Mouse (Mus musculus) retina, postnatal 1 day (tissue): Measurements from ENCODE around the gene Gm5460.

Experiments
- DNase-seq: peaks from one replicate; pipeline ENCODE4 v3.0.0-alpha.2; 2012

Gm5460 gene

GRCm38 (mm10) chr14:34077222-34077621, 60.7 kb downstream of the Gm5460 start:
- no peak for DNase-seq

- no peak for DNase-seq
These were observed 61.7 kb downstream of the Gm5460 start for GRCm38 (mm10) chr14:34078293-34078692.

- DNase-seq = peak; percentile 87
These were observed 63.9 kb downstream of the Gm5460 start for GRCm38 (mm10) chr14:34080321-34080997.

- no peak for DNase-seq
These were observed 69.2 kb downstream of the Gm5460 start, which contains the start of gene Anxa8 for GRCm38 (mm10) chr14:34085731-34086130. Gene Anxa8, plus strand, starts transcription at chr14:34085981.

- no peak for DNase-seq
These were observed 70.2 kb downstream of the Gm5460 start for GRCm38 (mm10) chr14:34086806-34087205.

- DNase-seq = no peak
These were observed 71.4 kb downstream of the Gm5460 start for GRCm38 (mm10) chr14:34087856-34088398.

GRCm38 (mm10) chr14:34089796-34090195, 73.2 kb downstream of the Gm5460 start:
- DNase-seq = no peak

- no peak for DNase-seq
These were observed 74.9 kb downstream of the Gm5460 start for GRCm38 (mm10) chr14:34091475-34091874.

- no peak for DNase-seq
These were observed 76.3 kb downstream of the Gm5460 start for GRCm38 (mm10) chr14:34092856-34093255.

GRCm38 (mm10) chr14:34096161-34096560, 79.6 kb downstream of the Gm5460 start:
- DNase-seq = peak; percentile 32
